Mouse (Mus musculus): ENCODE data around the gene Gif. TPM values are rescaled to one million over a fixed set of nuclear protein-coding genes. Genes with fewer than 3 reads are reported as not detected.

Gene Gif
- polyA plus RNA-seq, 1 experiment, result not detected

DNA sequence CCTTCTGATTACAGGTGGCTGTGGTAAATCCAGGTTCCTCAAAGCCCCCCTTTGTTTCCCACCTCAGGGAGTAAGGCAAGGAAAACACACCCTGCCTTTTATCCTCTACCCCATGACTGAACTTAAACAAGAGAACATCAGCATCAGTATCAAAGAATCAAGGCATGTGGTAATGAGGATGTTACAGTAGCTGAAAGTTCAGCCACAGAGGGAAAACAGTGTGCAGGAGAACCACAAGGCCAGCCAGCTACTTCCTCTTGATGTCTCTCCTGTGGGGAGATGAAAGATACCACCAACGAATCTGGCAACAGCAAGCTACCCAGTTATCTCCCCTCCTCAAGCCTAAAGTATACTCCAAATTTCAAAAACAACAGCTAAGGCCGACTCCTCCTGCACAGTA, 59.9 kb downstream of the Gif start:
- WGBS, result 3% methylated on average over 2 of the region's 2 CpGs
- Histone ChIP-seq H3K4me1 (ENCODE audit: control insufficient read depth, insufficient read depth, low read length) (peaks cover 5% of the 10 kb centered on the region), H3K27ac (ENCODE audit: control insufficient read depth, insufficient read depth, low read depth, low read length, poor library complexity) (no peak overlapping the region), H3K4me3 (replicated peaks; ENCODE audit: control insufficient read depth, low read depth, low read length) (no peak overlapping the region)
- TF ChIP-seq POLR2A (IDR thresholded peaks at IDR 0.05; ENCODE audit: borderline replicate concordance, control insufficient read depth, low read depth, low read length) (no peak), CTCF (IDR thresholded peaks at IDR 0.05; ENCODE audit: control insufficient read depth, insufficient read depth, low read length) (no peak)

DNA sequence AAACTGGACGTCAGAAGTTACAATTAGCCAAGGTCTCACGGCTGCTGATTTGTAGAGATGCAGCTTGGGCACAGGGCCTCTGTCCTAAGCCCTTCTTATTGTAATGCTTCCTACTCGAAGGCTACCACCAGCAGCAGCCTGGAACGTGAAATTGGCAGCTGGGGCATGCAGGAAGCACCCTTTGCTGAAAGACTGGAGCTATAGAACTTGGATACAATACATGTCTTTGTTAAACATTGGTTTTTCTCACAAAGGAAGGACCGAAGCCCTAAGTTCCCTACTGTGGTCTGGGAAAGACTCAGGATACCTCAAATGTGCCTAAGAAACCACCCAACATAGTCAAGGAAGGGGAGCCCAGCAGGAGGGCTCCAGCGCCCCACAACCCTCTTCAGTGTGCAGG, 60.5 kb downstream of the Gif start:
- WGBS, result 24% methylated on average over 6 of the region's 6 CpGs
- no peak overlapping the region for H3K4me3 ChIP-seq (replicated peaks; ENCODE audit: control insufficient read depth, low read depth, low read length)
- H3K27ac ChIP-seq (ENCODE audit: control insufficient read depth, insufficient read depth, low read depth, low read length, poor library complexity), result peak overlapping the region; percentile 46; the same call in 1 of the 2 replicates
- no peak for TF ChIP-seq CTCF (IDR thresholded peaks at IDR 0.05; ENCODE audit: control insufficient read depth, insufficient read depth, low read length)
- no peak for TF ChIP-seq POLR2A (IDR thresholded peaks at IDR 0.05; ENCODE audit: borderline replicate concordance, control insufficient read depth, low read depth, low read length)
- peaks cover 5% of the 10 kb centered on the region for H3K4me1 ChIP-seq (ENCODE audit: control insufficient read depth, insufficient read depth, low read length)

DNA sequence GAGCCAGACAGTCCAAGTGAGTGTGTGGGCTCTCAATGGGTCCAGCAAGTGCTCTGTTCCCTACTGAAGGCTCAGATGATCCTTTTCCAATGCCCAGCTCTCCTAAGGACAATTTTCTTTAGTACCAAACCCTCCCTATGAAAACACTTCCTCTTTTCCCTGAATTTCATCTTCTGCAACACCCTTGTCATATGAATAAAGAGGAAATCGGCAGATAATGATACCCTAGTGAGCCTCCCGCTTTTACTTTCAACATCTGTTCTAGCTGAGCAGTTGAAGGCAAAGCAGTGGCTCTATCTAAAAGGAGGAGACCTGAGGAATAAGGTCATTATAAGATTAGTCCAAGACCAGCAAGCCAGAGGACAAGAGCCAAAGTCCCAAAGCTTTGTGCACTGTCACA, 61.1 kb downstream of the Gif start:
- 24% methylated on average over 2 of the region's 2 CpGs for WGBS
- H3K4me3 ChIP-seq (replicated peaks; ENCODE audit: control insufficient read depth, low read depth, low read length), result no peak overlapping the region
- TF ChIP-seq POLR2A (IDR thresholded peaks at IDR 0.05; ENCODE audit: borderline replicate concordance, control insufficient read depth, low read depth, low read length), result no peak
- no peak for TF ChIP-seq CTCF (IDR thresholded peaks at IDR 0.05; ENCODE audit: control insufficient read depth, insufficient read depth, low read length)
- no peak overlapping the region for H3K27ac ChIP-seq (ENCODE audit: control insufficient read depth, insufficient read depth, low read depth, low read length, poor library complexity)
- H3K4me1 ChIP-seq (ENCODE audit: control insufficient read depth, insufficient read depth, low read length), result peaks cover 5% of the 10 kb centered on the region

DNA sequence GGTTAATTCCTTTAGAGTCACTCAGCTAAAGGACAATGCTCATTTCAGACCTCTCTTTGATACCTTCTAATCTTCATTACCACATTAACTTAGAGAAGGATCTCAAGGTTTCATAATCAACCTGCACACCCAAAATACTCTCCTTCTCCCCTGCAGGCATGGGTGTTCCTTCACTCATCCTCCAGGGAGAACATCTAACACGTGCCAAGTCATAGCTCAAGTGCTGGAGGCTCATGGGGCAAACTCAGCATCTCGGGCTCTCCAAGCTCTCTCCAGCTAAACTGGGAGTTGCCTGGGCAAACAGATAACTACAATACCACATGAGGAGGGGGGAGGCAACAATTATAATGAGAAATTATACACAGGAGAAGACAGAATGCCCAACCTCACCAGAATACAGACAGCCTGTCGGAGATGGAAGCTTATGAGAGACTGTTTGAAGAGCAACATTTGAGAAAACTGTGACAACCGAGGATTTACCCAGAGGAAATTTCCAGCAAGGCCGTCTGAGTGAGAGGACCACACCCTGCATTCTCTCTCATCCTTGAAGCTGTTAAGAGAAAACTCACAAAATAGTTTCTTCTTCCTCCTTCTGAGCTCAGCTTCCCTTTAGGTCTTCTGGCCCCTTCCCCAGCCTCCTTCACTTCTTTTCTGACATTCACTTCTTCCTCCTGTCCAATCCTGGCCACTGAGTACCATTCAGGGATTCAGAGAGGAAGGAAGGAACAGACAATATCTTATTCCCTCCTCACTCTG, 62.8 kb downstream of the Gif start:
- peaks cover 5% of the 10 kb centered on the region for H3K4me1 ChIP-seq (ENCODE audit: control insufficient read depth, insufficient read depth, low read length)

DNA sequence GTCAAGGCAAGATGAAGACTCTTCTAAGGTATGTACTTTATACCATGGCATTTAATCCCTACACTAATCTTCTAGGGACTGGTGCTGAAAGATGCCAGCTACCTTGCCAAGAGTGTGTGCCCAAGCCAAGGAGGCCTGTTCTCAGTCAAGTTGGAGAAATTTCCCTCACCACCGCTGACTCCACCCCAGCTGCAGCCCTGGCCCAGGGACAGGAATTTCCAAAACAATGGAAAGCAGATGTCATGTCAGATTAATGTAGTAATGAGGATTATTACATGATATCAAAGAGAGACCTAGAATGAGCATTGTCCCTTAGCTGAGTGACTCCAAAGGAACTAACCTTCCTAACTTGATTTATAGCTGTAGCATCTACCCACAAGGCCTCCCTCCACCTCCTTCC, 63.5 kb downstream of the Gif start:
- TF ChIP-seq CTCF (IDR thresholded peaks at IDR 0.05; ENCODE audit: control insufficient read depth, insufficient read depth, low read length) (no peak), POLR2A (IDR thresholded peaks at IDR 0.05; ENCODE audit: borderline replicate concordance, control insufficient read depth, low read depth, low read length) (no peak)
- no peak overlapping the region; the same call in 1 of the 2 replicates for H3K27ac ChIP-seq (ENCODE audit: control insufficient read depth, insufficient read depth, low read depth, low read length, poor library complexity)
- 68% methylated on average over 1 of the region's 1 CpGs for WGBS
- peaks cover 5% of the 10 kb centered on the region for H3K4me1 ChIP-seq (ENCODE audit: control insufficient read depth, insufficient read depth, low read length)
- H3K4me3 ChIP-seq (replicated peaks; ENCODE audit: control insufficient read depth, low read depth, low read length), result no peak overlapping the region

More for the DNA sequence above, 62.8 kb downstream of the Gif start:
- 28% methylated on average over 5 of the region's 5 CpGs for WGBS
- no peak for TF ChIP-seq POLR2A (IDR thresholded peaks at IDR 0.05; ENCODE audit: borderline replicate concordance, control insufficient read depth, low read depth, low read length)
- Histone ChIP-seq H3K27ac (ENCODE audit: control insufficient read depth, insufficient read depth, low read depth, low read length, poor library complexity) (no peak overlapping the region; the same call in 1 of the 2 replicates), H3K4me3 (replicated peaks; ENCODE audit: control insufficient read depth, low read depth, low read length) (no peak overlapping the region)

DNA sequence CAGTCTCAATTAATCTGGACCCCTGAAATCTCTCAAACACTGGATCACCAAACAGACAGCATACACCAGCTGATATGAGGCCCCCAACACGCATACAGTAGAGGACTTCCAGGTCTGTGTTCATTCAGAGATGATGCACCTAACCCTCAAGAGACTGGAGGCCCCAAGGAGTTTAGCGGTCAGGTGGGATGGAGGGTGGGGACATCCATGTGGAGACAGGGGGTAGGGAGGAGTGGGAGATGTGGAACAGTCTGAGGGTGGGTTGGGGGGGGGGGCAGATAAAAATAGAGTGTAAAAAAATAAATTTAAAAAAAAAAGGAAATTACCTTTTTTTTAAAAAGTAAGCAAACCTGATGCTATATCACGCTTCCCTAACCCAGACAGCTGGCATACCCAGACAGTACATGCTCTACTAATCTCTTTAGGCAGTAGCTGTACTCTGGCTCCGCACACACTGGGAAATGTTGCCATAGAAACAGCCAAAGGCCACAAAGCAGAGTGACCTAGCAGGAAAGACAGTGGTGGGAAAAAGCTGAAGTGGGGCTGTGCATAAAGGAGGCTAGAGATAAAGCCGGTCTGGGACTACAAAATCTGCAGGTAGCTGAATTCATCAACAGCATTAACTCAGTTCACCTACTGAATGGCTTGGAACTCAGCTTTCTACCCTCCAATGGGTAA, 64.5 kb downstream of the Gif start:
- TF ChIP-seq CTCF (IDR thresholded peaks at IDR 0.05; ENCODE audit: control insufficient read depth, insufficient read depth, low read length) (no peak), POLR2A (IDR thresholded peaks at IDR 0.05; ENCODE audit: borderline replicate concordance, control insufficient read depth, low read depth, low read length) (no peak)
- 42% methylated on average over 5 of the region's 5 CpGs for WGBS
- peaks cover 5% of the 10 kb centered on the region for H3K4me1 ChIP-seq (ENCODE audit: control insufficient read depth, insufficient read depth, low read length)

More for the DNA sequence above, 64.5 kb downstream of the Gif start:
- Histone ChIP-seq H3K4me3 (replicated peaks; ENCODE audit: control insufficient read depth, low read depth, low read length) (no peak overlapping the region), H3K27ac (ENCODE audit: control insufficient read depth, insufficient read depth, low read depth, low read length, poor library complexity) (no peak overlapping the region)

Other genes starting within 250 kb of the Gif start
- 6.0 and 15.7 TPM in 2 replicates for gene Ms4a6b, start 231.0 kb upstream of the Gif start, polyA plus RNA-seq (2011; ENCODE audit: insufficient read depth, insufficient read length, low replicate concordance, missing spikeins)
- 2.0 and 2.8 TPM in 2 replicates for gene Ms4a4d, start 210.8 kb upstream of the Gif start, polyA plus RNA-seq (2011; ENCODE audit: insufficient read depth, insufficient read length, low replicate concordance, missing spikeins)
- 3.0 and 3.6 TPM in 2 replicates for gene Ms4a6d, start 142.7 kb upstream of the Gif start, polyA plus RNA-seq (2011; ENCODE audit: insufficient read depth, insufficient read length, low replicate concordance, missing spikeins)
- gene Ms4a2, start 123.8 kb upstream of the Gif start, polyA plus RNA-seq (2011; ENCODE audit: insufficient read depth, insufficient read length, low replicate concordance, missing spikeins), result 1.3 and 3.6 TPM in 2 replicates
- gene Ms4a3, start 106.7 kb upstream of the Gif start, polyA plus RNA-seq (2011; ENCODE audit: insufficient read depth, insufficient read length, low replicate concordance, missing spikeins), result 51.9 and 110 TPM in 2 replicates
- gene Oosp2, start 87.0 kb upstream of the Gif start, polyA plus RNA-seq (2011; ENCODE audit: insufficient read depth, insufficient read length, low replicate concordance, missing spikeins), result not detected in 2 replicates
- gene Oosp1, start 56.4 kb upstream of the Gif start, polyA plus RNA-seq (2011; ENCODE audit: insufficient read depth, insufficient read length, low replicate concordance, missing spikeins), result not detected in 2 replicates
- gene Oosp3, start 50.5 kb upstream of the Gif start, polyA plus RNA-seq (2011; ENCODE audit: insufficient read depth, insufficient read length, low replicate concordance, missing spikeins), result not detected in 2 replicates
- gene Mrpl16, start 22.8 kb downstream of the Gif start, polyA plus RNA-seq (2011; ENCODE audit: insufficient read depth, insufficient read length, low replicate concordance, missing spikeins), result 17.4 and 17.5 TPM in 2 replicates
- 4.7 and 7.3 TPM in 2 replicates for gene Stx3, start 71.8 kb downstream of the Gif start, polyA plus RNA-seq (2011; ENCODE audit: insufficient read depth, insufficient read length, low replicate concordance, missing spikeins)
- gene Olfr1417, start 91.7 kb downstream of the Gif start, polyA plus RNA-seq (2011; ENCODE audit: insufficient read depth, insufficient read length, low replicate concordance, missing spikeins), result not detected in 2 replicates
- gene Olfr1418, start 113.5 kb downstream of the Gif start, polyA plus RNA-seq (2011; ENCODE audit: insufficient read depth, insufficient read length, low replicate concordance, missing spikeins), result not detected in 2 replicates
- gene Olfr1419, start 127.6 kb downstream of the Gif start, polyA plus RNA-seq (2011; ENCODE audit: insufficient read depth, insufficient read length, low replicate concordance, missing spikeins), result not detected in 2 replicates
- not detected in 2 replicates for gene Olfr1420, start 139.0 kb downstream of the Gif start, polyA plus RNA-seq (2011; ENCODE audit: insufficient read depth, insufficient read length, low replicate concordance, missing spikeins)
- 6.3 and 11.0 TPM in 2 replicates for gene Patl1, start 164.8 kb downstream of the Gif start, polyA plus RNA-seq (2011; ENCODE audit: insufficient read depth, insufficient read length, low replicate concordance, missing spikeins)
- 14.4 and 15.7 TPM in 2 replicates for gene Osbp, start 218.4 kb downstream of the Gif start, polyA plus RNA-seq (2011; ENCODE audit: insufficient read depth, insufficient read length, low replicate concordance, missing spikeins)

Measured in bone marrow, adult 2 months (tissue).